Comparison of ENCODE assay signal across 8 mouse cellular contexts in genomic region chr1:183368601-183369400, GRCm38 (mm10). TPM values are rescaled to one million over a fixed set of nuclear protein-coding genes. Genes with fewer than 3 reads are reported as not detected.
A peak's percentile ranks its signal among the peaks of the same experiment; 100 is the strongest.
DNase-seq lines count a peak whose midpoint lies in the region; ATAC-seq and TF ChIP-seq lines count a peak whose summit lies in the region.

No protein-coding gene starts in this region.

- TF ChIP-seq POLR2A in thymus, adult 2 months (IDR thresholded peaks at IDR 0.05; ENCODE audit: control insufficient read depth, extremely low read depth, insufficient read depth, low read length, poor library complexity) = no peak

- peak; percentile 45; the same call in 1 of the 2 replicates for TF ChIP-seq CTCF in thymus, adult 2 months (IDR thresholded peaks at IDR 0.05; ENCODE audit: borderline replicate concordance, control insufficient read depth, extremely low read depth, insufficient read depth, low read length, poor library complexity)
- TF ChIP-seq CTCF in hindbrain, postnatal 0 days (IDR thresholded peaks at IDR 0.05; ENCODE audit: low read depth) = peak; percentile 14; the same call in 1 of the 2 replicates

- H3K4me3 ChIP-seq in thymus, adult 2 months (ENCODE audit: control insufficient read depth, insufficient read depth, low read length) = peak overlapping the region; percentile 87
- H3K4me3 ChIP-seq in forebrain, embryonic 10.5 days = peak overlapping the region; percentile 96
- H3K4me3 ChIP-seq in hindbrain, postnatal 0 days (ENCODE audit: low read length) = peak overlapping the region; percentile 89
- peak overlapping the region; percentile 83 for H3K4me3 ChIP-seq in liver, embryonic 15.5 days (replicated peaks)
- H3K4me3 ChIP-seq in neural tube, embryonic 15.5 days (replicated peaks) = peak overlapping the region; percentile 84

- ATAC-seq in cerebellum, adult (ENCODE audit: insufficient number of reproducible peaks, low FRiP score, low TSS enrichment) = peak; percentile 11
- peak; percentile 72 for ATAC-seq in hindbrain, postnatal 0 days
- ATAC-seq in liver, embryonic 15.5 days (ENCODE audit: insufficient read depth) = peak; percentile 43
- ATAC-seq in neural tube, embryonic 15.5 days (ENCODE audit: low FRiP score) = peak; percentile 65

- H3K27ac ChIP-seq in thymus, adult 2 months (ENCODE audit: control insufficient read depth, insufficient read depth, low read length) = no peak overlapping the region
- peak overlapping the region; percentile 88 for H3K27ac ChIP-seq in forebrain, embryonic 10.5 days
- H3K27ac ChIP-seq in hindbrain, postnatal 0 days = peak overlapping the region; percentile 82
- no peak overlapping the region for H3K27ac ChIP-seq in liver, embryonic 15.5 days (replicated peaks)
- H3K27ac ChIP-seq in neural tube, embryonic 15.5 days (replicated peaks) = peak overlapping the region; percentile 87

- H3K9ac ChIP-seq in hindbrain, postnatal 0 days (replicated peaks; ENCODE audit: low read length) = peak overlapping the region; percentile 84
- H3K9ac ChIP-seq in liver, embryonic 15.5 days = peak overlapping the region; percentile 76
- H3K9ac ChIP-seq in neural tube, embryonic 15.5 days (replicated peaks) = peak overlapping the region; percentile 66

- H3K4me1 ChIP-seq in thymus, adult 2 months (replicated peaks; ENCODE audit: control insufficient read depth, insufficient read depth, low read length) = peaks cover 15% of the 10 kb centered on the region
- peaks cover 23% of the 10 kb centered on the region for H3K4me1 ChIP-seq in forebrain, embryonic 10.5 days
- H3K4me1 ChIP-seq in hindbrain, postnatal 0 days (ENCODE audit: insufficient read depth, low read length) = peaks cover 16% of the 10 kb centered on the region; the same call in 1 of the 2 replicates
- H3K4me1 ChIP-seq in liver, embryonic 15.5 days (replicated peaks) = peaks cover 23% of the 10 kb centered on the region
- H3K4me1 ChIP-seq in neural tube, embryonic 15.5 days = peaks cover 29% of the 10 kb centered on the region

- no peaks in the 10 kb centered on the region for H3K27me3 ChIP-seq in thymus, adult 2 months (ENCODE audit: control insufficient read depth, insufficient read depth, low read length)
- H3K27me3 ChIP-seq in forebrain, embryonic 10.5 days (ENCODE audit: poor library complexity, severe bottlenecking) = no peaks in the 10 kb centered on the region
- H3K27me3 ChIP-seq in hindbrain, postnatal 0 days (ENCODE audit: insufficient read depth, low read length) = no peaks in the 10 kb centered on the region
- peaks cover 48% of the 10 kb centered on the region for H3K27me3 ChIP-seq in liver, embryonic 15.5 days
- H3K27me3 ChIP-seq in neural tube, embryonic 15.5 days (replicated peaks) = no peaks in the 10 kb centered on the region

- WGBS in thymus, adult 2 months = 6% methylated on average over 56 of the region's 56 CpGs
- 1% methylated on average over 56 of the region's 56 CpGs for WGBS in forebrain, embryonic 10.5 days
- WGBS in hindbrain, postnatal 0 days = under 1% methylated on average over 55 of the region's 56 CpGs
- WGBS in liver, embryonic 15.5 days (ENCODE audit: insufficient replicate concordance) = 3% methylated on average over 56 of the region's 56 CpGs
- under 1% methylated on average over 56 of the region's 56 CpGs for WGBS in neural tube, embryonic 15.5 days

- DNase-seq in thymus, adult 2 months = peak; percentile 11
- no peak for DNase-seq in thymus, postnatal 10 days (ENCODE audit: low spot score in 2 of 2)
- peak; percentile 22 for DNase-seq in forebrain, embryonic 10.5 days (ENCODE audit: extremely low spot score, low spot score)
- DNase-seq in hindbrain, postnatal 0 days (ENCODE audit: low spot score) = peak; percentile 35
- no peak for DNase-seq in urinary bladder, postnatal 14 days (ENCODE audit: low spot score)

- H3K36me3 ChIP-seq in thymus, adult 2 months (ENCODE audit: control insufficient read depth, insufficient read depth, low read length) = peaks cover 16% of the 10 kb centered on the region
- peaks cover 20% of the 10 kb centered on the region for H3K36me3 ChIP-seq in forebrain, embryonic 10.5 days (replicated peaks)
- H3K36me3 ChIP-seq in hindbrain, postnatal 0 days (ENCODE audit: insufficient read depth, low read length) = peaks cover 17% of the 10 kb centered on the region; the same call in 1 of the 2 replicates
- H3K36me3 ChIP-seq in liver, embryonic 15.5 days (replicated peaks) = 0 out of 2 replicates have a peak, but pooled peaks cover 16% of the 10 kb centered on the region
- H3K36me3 ChIP-seq in neural tube, embryonic 15.5 days = peaks cover 20% of the 10 kb centered on the region

- peak overlapping the region; percentile 95 for H3K4me2 ChIP-seq in hindbrain, postnatal 0 days (ENCODE audit: low read depth, low read length)
- H3K4me2 ChIP-seq in liver, embryonic 15.5 days = peak overlapping the region; percentile 94
- peak overlapping the region; percentile 85 for H3K4me2 ChIP-seq in neural tube, embryonic 15.5 days

- no peaks in the 10 kb centered on the region for H3K9me3 ChIP-seq in forebrain, embryonic 10.5 days
- no peaks in the 10 kb centered on the region for H3K9me3 ChIP-seq in hindbrain, postnatal 0 days (ENCODE audit: low read length)
- H3K9me3 ChIP-seq in liver, embryonic 15.5 days (replicated peaks) = no peaks in the 10 kb centered on the region
- no peaks in the 10 kb centered on the region for H3K9me3 ChIP-seq in neural tube, embryonic 15.5 days (replicated peaks)

RNA-seq across cellular contexts. Expression of gene Mia3, which starts 0.6 kb away (rescaled TPM):
- 101 and 105 TPM in 2 replicates for polyA plus RNA-seq in thymus, adult 2 months (2012; rRNA removed)
- polyA plus RNA-seq in forebrain, embryonic 10.5 days (2016; fragmentation: Nextera tagmentation; extraction: Ambion mirVana) = 90.9 and 97.9 TPM in 2 replicates
- 132 and 148 TPM in 2 replicates for total RNA-seq in hindbrain, postnatal 0 days (2014; rRNA removed)
- 98.1 and 98.8 TPM in 2 replicates for polyA plus RNA-seq in hindbrain, postnatal 0 days (2015; fragmentation: Nextera tagmentation; extraction: Ambion mirVana)
- polyA plus RNA-seq in liver, embryonic 15.5 days (2015; fragmentation: Nextera tagmentation; extraction: Ambion mirVana) = 27.0 and 27.5 TPM in 2 replicates
- 101 and 112 TPM in 2 replicates for polyA plus RNA-seq in neural tube, embryonic 15.5 days (2015; fragmentation: Nextera tagmentation; extraction: Ambion mirVana)

RNA-seq across cellular contexts. Expression of gene Taf1a, which starts 20.0 kb away (rescaled TPM):
- 12.8 and 14.4 TPM in 2 replicates for polyA plus RNA-seq in thymus, adult 2 months (2012; rRNA removed)
- polyA plus RNA-seq in forebrain, embryonic 10.5 days (2016; fragmentation: Nextera tagmentation; extraction: Ambion mirVana) = 22.1 and 24.5 TPM in 2 replicates
- 7.2 and 12.7 TPM in 2 replicates for total RNA-seq in hindbrain, postnatal 0 days (2014; rRNA removed)
- polyA plus RNA-seq in hindbrain, postnatal 0 days (2015; fragmentation: Nextera tagmentation; extraction: Ambion mirVana) = 8.8 and 11.0 TPM in 2 replicates
- 4.0 and 4.1 TPM in 2 replicates for polyA plus RNA-seq in liver, embryonic 15.5 days (2015; fragmentation: Nextera tagmentation; extraction: Ambion mirVana)
- polyA plus RNA-seq in neural tube, embryonic 15.5 days (2015; fragmentation: Nextera tagmentation; extraction: Ambion mirVana) = 14.3 and 16.0 TPM in 2 replicates

RNA-seq across cellular contexts. Expression of gene Hhipl2, which starts 49.2 kb away (rescaled TPM):
- polyA plus RNA-seq in thymus, adult 2 months (2012; rRNA removed) = 1.6 TPM in 2 replicates
- 0.07 and 0.09 TPM in 2 replicates for polyA plus RNA-seq in forebrain, embryonic 10.5 days (2016; fragmentation: Nextera tagmentation; extraction: Ambion mirVana)
- total RNA-seq in hindbrain, postnatal 0 days (2014; rRNA removed) = not detected in 2 replicates
- polyA plus RNA-seq in hindbrain, postnatal 0 days (2015; fragmentation: Nextera tagmentation; extraction: Ambion mirVana) = 0.36 TPM in 1 of 2 replicates, not detected in the other
- not detected in 2 replicates for polyA plus RNA-seq in liver, embryonic 15.5 days (2015; fragmentation: Nextera tagmentation; extraction: Ambion mirVana)
- 0.13 and 0.65 TPM in 2 replicates for polyA plus RNA-seq in neural tube, embryonic 15.5 days (2015; fragmentation: Nextera tagmentation; extraction: Ambion mirVana)

Comparison
In these comparisons a context has a peak if more than half of its experiments do, and no peak if none do; other contexts are left out.
1. DNase-seq: peak in thymus, adult 2 months (single experiment), forebrain, embryonic 10.5 days (single experiment) and hindbrain, postnatal 0 days (single experiment); none in thymus, postnatal 10 days (0 of 2) and urinary bladder, postnatal 14 days (single experiment).
2. H3K27ac ChIP-seq: peak in forebrain, embryonic 10.5 days (single experiment), hindbrain, postnatal 0 days (single experiment) and neural tube, embryonic 15.5 days (single experiment); none in thymus, adult 2 months (single experiment) and liver, embryonic 15.5 days (single experiment).
3. ATAC-seq: peak in every context shown above with its lines; median percentile 72 in hindbrain, postnatal 0 days; 65 in neural tube, embryonic 15.5 days; 43 in liver, embryonic 15.5 days; 11 in cerebellum, adult.
4. Peak in every context shown above with its lines, with median percentiles within 50 percentile points of each other: H3K4me3 ChIP-seq, H3K4me2 ChIP-seq and H3K9ac ChIP-seq.